Mouse (Mus musculus) T-helper 17 cell (primary cell): ENCODE measurements around the gene Spata13.

Experiments
- in situ Hi-C, 2 experiments: fragments of 300-600 bp; cut with MboI, MseI; formaldehyde crosslinking; loops; 1 replicate in 1 of 2; 2 replicates in 1 of 2; pipeline ENCODE4 v1.15.1; 2025; ENCODE audit warnings: high pct_unique_total_duplicates in 2 of 2

Spata13 gene

DNA sequence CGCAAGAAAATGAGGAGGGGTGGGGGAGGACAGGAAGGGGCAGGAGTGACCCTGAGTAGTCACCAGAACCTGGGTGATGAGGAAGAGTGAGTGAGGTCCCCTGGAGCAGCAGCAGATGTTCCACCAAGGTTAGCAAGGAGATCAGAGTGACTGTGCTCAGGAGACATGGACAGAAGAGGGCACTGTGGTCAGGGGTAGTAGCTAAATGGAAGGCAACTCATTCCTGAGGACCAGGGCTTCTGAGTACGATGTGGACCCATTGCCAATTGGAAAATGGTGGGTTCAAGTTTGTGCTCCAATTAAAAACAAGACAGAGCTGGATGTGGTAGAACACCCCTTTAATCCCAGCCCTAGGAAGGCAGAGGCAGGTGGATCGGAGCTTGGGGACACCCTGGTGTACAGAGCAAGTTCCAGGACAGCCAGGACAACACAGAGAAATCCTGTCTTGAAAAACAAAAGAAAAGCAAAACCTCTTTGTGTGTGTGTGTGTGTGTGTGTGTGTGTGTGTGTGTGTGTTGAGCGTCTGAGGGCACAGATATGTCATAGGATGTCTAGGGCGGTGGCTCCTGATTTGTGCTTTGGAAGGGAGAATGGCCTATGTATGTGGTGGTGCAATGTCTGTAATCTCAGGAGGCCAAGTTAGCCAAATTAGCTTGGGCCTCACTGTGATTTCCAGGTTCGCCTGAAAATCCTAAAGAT lies 77.9 kb downstream of the Spata13 start:
- in situ Hi-C loops, result loop anchor here in 1 of 2 experiments (5.0 kb wide), 1 partner anchor 61 kb away; no protein-coding TSS in a partner anchor

DNA sequence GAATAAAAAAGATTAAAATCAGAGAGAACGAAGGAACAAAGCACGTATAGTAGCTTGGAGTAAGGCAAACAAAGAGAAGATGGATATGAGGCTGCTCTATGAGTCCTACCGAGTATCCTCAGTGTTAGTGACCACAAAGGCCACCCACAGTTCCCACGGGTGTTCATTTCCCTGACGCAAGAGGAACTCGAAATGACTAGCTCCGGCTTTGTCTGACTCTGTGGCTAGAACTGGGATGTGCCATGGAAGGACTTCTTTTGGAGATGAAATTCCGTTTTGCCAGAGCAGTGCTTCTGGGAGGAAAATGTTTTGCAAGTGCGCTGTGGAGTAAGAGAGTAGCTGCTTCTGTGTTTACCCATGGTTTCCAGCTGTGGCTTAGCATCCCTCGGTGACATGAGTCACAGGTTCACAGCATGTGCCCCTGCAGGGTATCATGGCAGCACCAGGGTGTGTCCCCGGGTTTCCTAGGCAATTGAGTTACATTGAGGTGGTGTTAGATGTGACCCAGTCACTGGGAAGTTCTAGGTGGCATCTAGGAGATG lies 78.6 kb downstream of the Spata13 start:
- in situ Hi-C loops, result loop anchor here in 1 of 2 experiments (5.0 kb wide), 1 partner anchor 60 kb away; no protein-coding TSS in a partner anchor

DNA sequence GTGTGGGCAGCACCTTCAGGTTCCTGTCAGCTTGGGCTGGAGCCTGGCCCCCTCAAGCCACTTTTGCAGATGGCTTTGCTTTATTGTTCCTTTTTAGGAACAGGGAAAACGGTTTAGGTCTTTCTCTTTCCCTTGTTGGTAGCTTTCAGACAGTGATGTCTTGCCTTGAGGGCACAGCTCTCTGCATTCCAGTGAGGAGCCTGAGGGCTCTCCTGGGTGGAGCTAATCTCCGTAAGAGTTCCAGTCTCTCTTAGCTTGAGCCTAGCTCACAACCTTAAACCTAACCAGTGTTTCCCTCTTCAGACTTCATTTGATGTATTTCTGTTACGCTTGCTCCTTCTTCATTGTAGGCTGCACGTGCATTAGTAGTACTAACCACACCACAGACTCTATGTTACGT lies 81.9 kb downstream of the Spata13 start:
- in situ Hi-C loops, result no loop called here

DNA sequence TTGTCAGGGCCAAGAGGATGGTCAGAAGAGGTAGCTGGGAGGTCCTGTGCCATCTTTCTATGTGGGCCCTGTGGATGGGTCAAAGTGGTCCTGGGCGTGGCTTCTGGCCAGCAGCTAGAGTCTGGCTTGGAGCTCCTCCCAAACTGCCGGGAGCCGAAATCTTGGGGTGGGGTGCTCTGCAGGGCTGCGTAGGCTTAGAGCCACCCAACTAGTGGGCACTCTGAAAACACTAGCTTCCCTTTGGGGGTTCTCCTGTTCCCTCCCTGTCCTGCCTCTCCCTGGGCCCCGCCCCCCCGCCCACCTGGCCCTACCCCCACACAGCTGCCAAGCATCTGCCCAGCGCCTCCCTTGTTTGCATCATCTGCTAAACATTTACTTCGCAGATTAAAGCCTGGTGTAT lies 87.5 kb downstream of the Spata13 start:
- in situ Hi-C loops, result no loop called here

DNA sequence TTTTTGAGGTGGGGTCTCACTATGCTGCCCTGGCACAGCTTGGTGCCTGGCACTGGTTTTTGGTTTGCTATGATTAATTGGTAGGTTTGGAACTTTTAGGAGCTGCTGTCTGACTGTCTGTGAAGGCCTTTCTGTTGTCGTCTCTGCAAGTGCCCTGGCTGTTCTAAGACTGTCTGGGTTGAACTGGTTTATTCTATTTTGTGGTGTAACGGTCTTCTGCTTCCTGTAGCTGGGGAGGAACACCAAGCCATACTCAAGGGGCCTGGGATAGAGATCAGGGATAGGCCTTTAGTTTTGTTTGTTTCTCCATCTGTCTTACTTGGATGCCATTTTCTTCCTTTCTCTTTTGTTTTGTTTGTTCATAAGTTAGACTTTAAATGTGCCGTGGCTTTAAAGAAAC lies 88.1 kb downstream of the Spata13 start:
- in situ Hi-C loops, result no loop called here

DNA sequence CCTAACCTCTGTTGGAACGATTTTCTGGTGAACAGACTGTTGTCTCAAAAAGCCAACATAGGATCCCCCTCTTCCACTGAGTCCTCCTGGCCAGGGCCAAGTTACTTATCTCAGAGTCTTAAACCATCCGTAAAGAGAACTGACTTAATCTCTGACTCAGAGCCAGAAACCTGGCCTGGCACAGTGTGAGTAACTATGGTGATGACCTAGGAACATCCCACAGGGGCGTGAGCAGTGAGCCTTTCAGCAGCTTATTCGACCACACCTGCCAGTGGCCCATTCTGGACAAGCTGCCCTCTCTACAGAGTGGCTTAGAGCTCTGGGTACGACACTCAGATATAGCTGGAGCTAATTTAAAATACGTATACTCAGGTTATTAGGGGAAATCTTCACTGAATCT lies 92.3 kb downstream of the Spata13 start:
- in situ Hi-C loops, result no loop called here

DNA sequence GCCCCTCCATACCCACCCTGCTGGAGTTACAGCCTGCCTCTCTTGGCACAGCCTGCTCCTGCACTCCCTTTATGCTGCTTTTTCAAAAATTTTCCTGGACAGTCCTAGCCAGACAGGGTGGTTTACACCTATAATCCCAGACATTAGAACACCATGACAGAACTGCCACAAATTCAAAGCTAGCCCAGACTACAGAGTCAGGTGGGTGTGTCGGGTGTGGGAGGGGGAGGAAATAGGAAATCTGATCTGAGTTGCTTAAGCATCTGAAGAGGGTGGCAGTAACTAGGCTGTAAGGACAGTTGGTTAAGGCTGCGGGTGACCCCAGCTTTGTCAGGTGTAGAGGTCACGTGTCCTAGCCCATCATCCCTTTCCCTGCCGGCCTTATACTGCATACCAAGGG lies 93.3 kb downstream of the Spata13 start:
- in situ Hi-C loops, result no loop called here

DNA sequence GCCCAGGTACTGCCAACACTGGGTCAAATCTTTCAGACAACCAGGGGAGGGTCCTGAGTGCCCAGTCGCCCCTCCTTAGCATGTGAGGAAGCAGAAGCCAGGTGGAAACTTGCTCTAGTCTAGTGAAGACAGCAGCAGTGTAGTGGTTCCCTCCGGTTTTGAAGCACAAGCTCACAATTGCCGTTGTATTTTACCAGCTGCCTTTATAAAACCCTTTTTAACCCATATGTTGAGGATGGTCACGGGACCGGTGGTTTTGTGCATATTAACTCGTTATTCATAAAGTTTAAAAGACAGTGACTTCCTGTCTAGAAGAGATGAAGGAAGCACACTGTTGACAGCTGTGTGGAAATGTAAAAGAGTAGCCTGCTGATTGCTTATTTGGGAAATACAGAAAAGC lies 98.3 kb downstream of the Spata13 start:
- in situ Hi-C loops, result loop anchor here in 1 of 2 experiments (10.0 kb wide), 2 partner anchors 477 to 1527 kb away; partner anchors contain the start of genes Gm49336, Nupl1 and Rcbtb1

DNA sequence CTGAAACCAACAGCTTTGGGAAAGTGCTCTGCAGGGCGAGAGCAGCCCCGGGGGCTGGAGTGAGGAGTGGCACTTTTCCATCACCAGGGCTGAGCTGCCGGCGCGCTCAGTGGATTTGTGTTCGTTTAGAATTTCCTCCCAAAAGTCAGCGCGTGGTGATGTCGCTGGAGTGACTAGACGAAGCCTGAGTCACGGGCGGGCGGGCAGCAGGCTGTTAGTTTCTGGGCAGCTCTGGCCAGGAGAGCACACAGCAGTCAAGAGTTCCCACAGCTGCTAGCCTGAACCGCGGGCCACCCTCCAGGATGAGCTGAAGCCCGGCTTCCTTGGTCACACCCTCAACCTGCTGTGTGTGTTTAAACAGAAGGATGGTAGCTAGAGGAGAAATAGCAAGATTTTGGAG lies 99.0 kb downstream of the Spata13 start:
- in situ Hi-C loops, result loop anchor here in 1 of 2 experiments (10.0 kb wide), 2 partner anchors 478 to 1528 kb away; partner anchors contain the start of genes Gm49336, Nupl1 and Rcbtb1

DNA sequence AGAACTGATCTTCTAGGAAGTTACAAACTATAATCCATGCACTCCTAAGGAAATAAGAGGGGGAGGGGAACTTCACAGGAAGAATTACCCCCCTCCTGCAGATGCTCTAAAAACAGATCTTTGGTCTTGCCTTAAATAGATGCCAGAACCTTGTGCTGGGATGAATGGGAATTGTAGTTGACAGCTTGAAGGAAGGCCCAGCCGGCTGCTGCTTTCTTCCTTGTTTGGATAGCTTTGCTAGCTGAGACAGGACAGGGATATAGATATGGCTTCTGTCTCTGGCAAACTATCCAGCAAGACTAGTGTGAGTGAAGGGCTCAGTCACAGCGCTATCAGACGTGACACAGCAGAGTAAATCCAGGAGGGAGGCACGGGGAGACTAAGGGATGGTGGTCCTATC lies 99.9 kb downstream of the Spata13 start:
- in situ Hi-C loops, result loop anchor here in 1 of 2 experiments (10.0 kb wide), 2 partner anchors 479 to 1529 kb away; partner anchors contain the start of genes Gm49336, Nupl1 and Rcbtb1

DNA sequence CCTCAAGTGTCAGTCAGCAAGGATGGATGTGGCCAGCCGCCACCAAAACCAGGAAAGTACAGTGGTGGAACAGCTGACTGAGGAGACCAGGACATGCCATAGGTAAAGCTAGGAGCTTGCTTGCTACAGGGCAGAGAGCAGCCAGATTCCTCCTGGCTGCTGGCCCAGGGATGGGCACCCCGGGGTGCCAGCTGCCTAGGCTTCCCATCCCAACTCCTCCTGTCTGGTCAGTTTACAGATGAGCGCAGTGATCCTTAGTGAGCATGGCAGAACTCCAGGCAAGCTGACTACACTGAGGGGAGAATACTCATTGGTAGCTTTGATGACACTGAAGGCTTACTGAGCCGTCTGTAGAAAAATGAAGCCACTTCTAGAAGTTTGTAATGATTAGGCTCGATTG lies 101.4 kb downstream of the Spata13 start:
- in situ Hi-C loops, result loop anchor here in 1 of 2 experiments (10.0 kb wide), 2 partner anchors 480 to 1530 kb away; partner anchors contain the start of genes Gm49336, Nupl1 and Rcbtb1

DNA sequence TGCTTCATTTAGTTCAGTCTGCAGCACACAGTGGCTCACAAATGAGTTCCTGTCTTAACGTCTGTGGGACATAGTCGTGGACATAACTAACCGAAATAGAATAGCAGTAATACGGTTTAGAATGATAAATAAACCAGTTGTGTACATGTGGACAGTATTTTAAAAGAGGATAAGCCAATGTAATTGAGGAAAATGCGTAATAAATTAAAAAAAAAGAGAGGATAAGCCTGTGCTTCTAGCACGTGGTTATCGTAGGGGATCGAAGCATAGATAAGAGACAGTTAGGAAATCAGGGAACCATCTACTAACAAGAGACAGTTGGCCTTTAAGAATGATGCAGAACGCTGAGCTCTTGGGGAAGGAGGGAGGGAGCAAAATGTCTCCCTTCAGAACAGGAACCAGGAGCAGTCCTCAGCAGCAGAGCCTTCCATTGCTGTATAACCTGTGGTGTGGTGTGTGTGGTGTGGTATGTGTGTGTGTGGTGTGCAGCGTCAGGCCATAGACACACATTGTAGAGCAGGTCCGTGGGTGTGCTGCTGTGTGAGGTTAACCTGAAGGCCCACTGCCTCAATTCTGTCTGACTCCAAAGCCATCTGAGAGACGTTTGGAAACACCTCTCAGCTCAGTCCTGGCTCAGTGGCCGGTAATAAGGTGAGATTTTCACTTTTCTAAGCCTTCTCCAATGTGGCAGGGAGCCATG lies 102.2 kb downstream of the Spata13 start:
- in situ Hi-C loops, result loop anchor here in 1 of 2 experiments (10.0 kb wide), 2 partner anchors 481 to 1531 kb away; partner anchors contain the start of genes Gm49336, Nupl1 and Rcbtb1

DNA sequence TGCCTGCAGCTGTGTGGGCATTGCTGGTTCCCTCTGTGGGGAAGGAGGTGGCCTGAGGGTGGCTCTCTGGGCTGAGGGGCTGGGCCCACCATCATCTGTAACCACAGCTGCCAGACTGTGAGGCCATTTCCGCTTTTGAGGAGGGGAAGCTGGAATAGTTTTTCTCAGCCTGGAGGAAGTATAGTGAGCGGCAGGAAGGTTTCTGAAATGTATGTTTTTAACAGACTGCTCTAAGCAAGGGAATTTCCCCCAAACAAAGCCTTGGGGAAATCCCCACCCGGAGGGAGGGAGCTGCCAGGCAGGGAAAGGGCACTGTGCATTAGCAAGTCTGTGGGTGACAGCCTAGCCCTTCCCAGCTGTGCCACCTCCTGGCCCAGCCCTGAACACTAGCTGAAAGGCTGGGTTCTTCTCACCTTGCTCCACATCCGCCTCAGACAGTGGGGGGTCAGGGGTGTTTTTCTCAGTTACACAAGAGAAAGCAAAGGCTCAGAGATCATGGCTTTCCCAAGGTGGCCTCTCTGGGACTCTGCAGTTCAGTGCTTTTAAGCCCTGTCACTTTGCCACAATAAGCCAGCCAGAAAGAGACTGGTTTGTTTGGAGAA lies 102.9 kb downstream of the Spata13 start:
- in situ Hi-C loops, result loop anchor here in 1 of 2 experiments (10.0 kb wide), 2 partner anchors 482 to 1532 kb away; partner anchors contain the start of genes Gm49336, Nupl1 and Rcbtb1

DNA sequence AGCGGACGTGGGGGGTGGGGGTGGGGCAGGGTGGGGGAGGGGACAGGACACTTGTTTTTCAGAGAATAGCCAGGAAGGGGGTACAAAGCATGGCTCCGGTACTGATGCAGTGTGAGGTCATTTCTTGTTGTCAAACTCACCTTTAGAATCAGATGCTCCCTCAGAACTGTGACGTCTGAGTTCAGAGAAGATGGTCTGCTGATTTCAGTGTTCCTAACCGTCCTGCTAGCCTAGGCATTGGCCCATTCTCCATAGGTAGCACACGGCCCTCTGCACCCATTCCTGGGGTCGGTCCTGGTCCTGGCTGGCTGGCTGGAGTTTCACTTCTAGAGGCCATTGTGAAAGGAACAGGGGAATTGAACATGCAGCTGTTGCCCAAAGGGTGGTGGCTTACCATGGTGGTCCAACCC lies 103.4 kb downstream of the Spata13 start:
- in situ Hi-C loops, result loop anchor here in 1 of 2 experiments (10.0 kb wide), 2 partner anchors 482 to 1532 kb away; partner anchors contain the start of genes Gm49336, Nupl1 and Rcbtb1

DNA sequence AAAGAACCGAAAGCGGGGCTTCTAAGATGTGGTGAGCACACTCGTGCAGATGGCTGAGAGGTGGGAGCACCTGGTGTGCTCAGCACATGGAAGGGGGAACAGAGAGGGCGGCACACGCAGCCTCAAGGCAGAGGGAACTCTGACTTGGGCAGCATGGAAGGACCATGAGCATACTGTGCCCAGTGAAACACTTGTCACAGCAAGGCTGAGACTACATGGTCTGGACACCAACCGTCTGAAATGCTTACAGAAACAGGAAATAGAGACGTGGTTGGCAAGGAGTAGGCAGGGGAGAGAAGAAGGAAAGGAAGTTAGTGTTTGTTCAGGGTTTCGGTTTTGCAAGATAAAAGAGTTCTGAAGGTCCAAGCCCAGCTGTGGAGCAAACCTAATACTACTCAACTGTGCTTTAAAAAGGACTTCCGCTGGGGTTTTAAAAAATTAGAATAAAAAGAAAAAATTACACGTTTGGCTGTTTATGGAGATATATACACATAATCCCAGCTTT lies 104.7 kb downstream of the Spata13 start:
- in situ Hi-C loops, result loop anchor here in 1 of 2 experiments (10.0 kb wide), 2 partner anchors 484 to 1534 kb away; partner anchors contain the start of genes Gm49336, Nupl1 and Rcbtb1

DNA sequence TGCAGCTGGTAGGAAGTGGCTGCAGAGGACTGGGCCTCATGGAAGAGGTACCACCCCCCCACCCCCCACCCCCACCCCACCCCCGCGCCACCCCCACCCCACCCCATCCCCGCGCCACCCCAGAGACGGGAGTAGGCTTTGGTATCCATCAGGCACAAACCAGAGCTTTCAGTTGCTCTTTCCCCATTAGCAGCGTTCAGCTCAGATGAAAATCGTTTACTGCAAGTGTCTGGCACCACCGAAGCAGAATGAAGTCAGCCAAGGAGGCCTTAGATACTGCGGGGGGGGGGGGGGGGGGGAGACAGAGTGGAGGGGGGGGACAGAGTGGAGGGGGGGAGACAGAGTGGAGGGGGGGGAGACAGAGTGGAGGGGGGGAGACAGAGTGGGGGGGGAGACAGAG lies 105.4 kb downstream of the Spata13 start:
- in situ Hi-C loops, result loop anchor here in 1 of 2 experiments (10.0 kb wide), 2 partner anchors 484 to 1534 kb away; partner anchors contain the start of genes Gm49336, Nupl1 and Rcbtb1

DNA sequence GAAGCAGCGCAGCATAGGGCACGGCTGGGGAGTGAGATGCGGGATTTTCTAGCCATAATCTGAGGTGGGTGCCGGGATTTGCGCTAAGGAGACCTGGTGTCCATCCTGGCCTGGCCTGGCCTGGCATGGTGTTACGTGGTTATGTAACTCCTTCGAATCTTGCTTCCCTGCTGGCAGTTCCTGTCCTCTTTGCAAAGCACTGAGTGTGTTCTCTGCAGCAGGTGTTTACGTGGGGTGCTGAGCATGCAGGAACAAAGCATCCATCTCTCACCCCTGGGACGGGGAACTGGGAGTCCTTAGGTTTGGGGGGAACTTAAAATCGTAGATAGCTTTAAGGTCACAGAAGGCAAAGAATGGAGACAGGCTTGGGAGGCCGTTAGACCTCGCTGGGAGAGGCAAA lies 105.8 kb downstream of the Spata13 start:
- in situ Hi-C loops, result loop anchor here in 1 of 2 experiments (10.0 kb wide), 2 partner anchors 485 to 1535 kb away; partner anchors contain the start of genes Gm49336, Nupl1 and Rcbtb1

DNA sequence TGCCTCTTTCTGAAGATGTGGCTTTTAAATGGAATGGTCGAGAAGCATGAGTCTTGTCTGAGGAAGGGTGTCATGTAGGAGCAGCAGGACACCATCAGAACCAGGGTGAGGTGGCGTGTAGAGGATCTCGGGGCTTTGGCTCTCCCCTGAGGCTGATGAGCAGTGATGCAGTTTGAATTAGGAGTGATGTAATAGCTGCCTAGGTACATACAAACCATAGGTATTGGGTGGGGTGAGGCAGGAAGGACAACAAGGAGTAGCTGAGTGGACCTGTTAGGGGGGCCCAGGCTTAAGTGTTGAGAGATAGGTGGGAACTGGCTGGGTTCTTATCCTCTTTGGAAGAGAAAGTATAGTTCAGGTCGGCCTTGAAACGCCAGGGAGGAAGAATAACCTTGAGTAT lies 106.7 kb downstream of the Spata13 start:
- in situ Hi-C loops, result no loop called here

DNA sequence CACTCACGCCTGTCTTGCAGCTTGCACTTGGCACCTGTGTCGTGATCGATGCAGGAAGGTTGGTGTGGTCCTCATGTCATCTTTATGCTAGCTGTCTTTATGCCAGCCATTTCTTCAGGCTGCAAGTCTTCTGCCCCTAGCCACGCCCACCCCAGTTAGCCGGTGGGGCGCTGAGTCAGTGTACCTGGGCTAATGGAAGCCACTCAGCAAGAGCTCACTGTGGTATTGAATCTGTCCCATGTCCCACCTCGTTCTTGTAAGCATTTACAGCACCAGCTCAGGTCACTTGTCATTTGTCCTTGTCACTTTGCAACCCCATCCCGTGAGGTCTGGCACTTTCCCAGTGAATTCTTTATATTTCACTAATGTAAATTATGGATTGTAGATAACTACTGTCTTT lies 107.2 kb downstream of the Spata13 start:
- in situ Hi-C loops, result no loop called here

DNA sequence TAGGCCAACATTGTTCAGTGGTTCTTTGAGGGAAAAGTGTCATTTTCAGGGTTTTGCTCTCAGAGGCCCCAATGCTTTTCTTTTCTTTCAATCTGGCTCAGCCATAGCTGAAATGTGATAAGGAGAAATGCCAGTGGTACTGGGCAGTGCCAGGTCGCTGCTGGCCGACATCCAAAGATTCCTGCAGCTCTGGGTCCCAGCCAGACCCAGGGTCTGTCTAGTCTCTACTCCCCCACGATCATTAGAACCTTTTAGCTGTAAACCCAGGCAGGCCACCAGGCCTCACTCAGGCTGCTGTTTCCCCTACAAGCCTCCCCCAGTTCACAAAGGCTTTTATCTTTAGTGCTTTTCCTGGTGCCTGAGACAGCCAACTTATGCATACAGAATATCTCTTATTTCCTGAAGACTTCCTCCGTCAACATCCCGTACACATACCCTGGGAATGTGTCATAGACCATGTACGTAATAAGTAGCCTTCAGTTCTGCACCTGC lies 107.7 kb downstream of the Spata13 start:
- in situ Hi-C loops, result no loop called here

DNA sequence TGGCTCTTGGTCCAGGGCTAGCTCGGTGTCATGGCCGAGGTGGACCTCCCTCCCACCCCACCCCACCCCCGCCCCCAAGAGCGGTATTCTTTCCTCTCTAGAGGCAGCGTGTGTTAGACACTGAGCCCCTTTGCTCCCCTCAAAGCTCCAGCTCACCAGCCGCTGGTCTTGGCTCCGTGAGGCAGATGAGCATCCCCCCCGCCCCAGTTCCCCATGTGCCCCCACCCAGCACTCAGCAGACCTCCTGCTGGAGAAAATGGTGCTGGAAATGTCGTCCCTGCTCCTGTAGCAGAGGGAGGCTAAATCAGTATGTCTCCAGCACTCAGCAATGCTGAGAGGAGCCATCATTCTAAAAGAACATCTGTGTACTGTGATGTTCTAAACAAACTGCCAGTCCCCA lies 109.9 kb downstream of the Spata13 start:
- in situ Hi-C loops, result no loop called here
